Mouse (Mus musculus) kidney, embryonic 14.5 days (tissue): Measurements from ENCODE around the gene Mocs3. TPM values are rescaled to one million over a fixed set of nuclear protein-coding genes. Genes with fewer than 3 reads are reported as not detected.

Experiments used
- ATAC-seq: fragments of 200-750 bp; cut with Nextera tagmentation; 2 replicates; pipeline ENCODE4 v1.8.0; 2017; ENCODE audit warnings: moderate number of reproducible peaks, mild to moderate bottlenecking, moderate TSS enrichment, moderate library complexity; ENCODE audit not compliant: low FRiP score, low TSS enrichment
- H3K27ac ChIP-seq: fragments of 300-500 bp; sonication (generic); 2 replicates; pipeline ENCODE4 v1.5.1; 2014; ENCODE audit warnings: low read depth, mild to moderate bottlenecking, low read length, moderate library complexity, mixed read lengths
- H3K27me3 ChIP-seq: fragments of 300-500 bp; sonication (generic); 2 replicates; pipeline ENCODE4 v1.6.1; 2014; ENCODE audit warnings: mild to moderate bottlenecking, low read length; ENCODE audit not compliant: control insufficient read depth, insufficient read depth
- H3K36me3 ChIP-seq: fragments of 300-500 bp; sonication (generic); 2 replicates; pipeline ENCODE4 v1.6.1; 2014; ENCODE audit warnings: low read length, mixed read lengths; ENCODE audit not compliant: control insufficient read depth, insufficient read depth
- H3K4me1 ChIP-seq: fragments of 300-500 bp; sonication (generic); 2 replicates; pipeline ENCODE4 v1.6.1; 2014; ENCODE audit warnings: low read length, mixed read lengths; ENCODE audit not compliant: control insufficient read depth, insufficient read depth
- H3K4me2 ChIP-seq: fragments of 300-500 bp; sonication (generic); replicated peaks from 2 replicates; pipeline ENCODE4 v1.6.1; 2014; ENCODE audit warnings: low read depth, mild to moderate bottlenecking, low read length
- H3K4me3 ChIP-seq: fragments of 300-500 bp; sonication (generic); 2 replicates; pipeline ENCODE4 v1.5.1; 2014; ENCODE audit warnings: mild to moderate bottlenecking, low read length
- H3K9ac ChIP-seq: fragments of 300-500 bp; sonication (generic); 2 replicates; pipeline ENCODE4 v1.6.1; 2014; ENCODE audit warnings: low read depth, mild to moderate bottlenecking, low read length, moderate library complexity
- H3K9me3 ChIP-seq: fragments of 300-500 bp; sonication (generic); 2 replicates; pipeline ENCODE4 v1.6.1; 2016; ENCODE audit warnings: low read length; ENCODE audit not compliant: control insufficient read depth
- WGBS: fragments of 180-500 bp; shearing (Covaris S2); extraction: QIAGEN DNeasy Blood & Tissue Kit; methylation state at CpG from one replicate; pipeline ENCODE4 v1.1.7; 2014; 5-methylcytosine and 5-hydroxymethylcytosine counted together
- polyA plus RNA-seq: library from polyadenylated mRNA; unstranded; fragments of >200 nt; fragmentation: Nextera tagmentation; extraction: Ambion mirVana; gene quantifications from 2 replicates; pipeline ENCODE4 v1.2.1, GENCODE M21; 2014

Mocs3 gene
- polyA plus RNA-seq, 1 experiment from 2014 or later = 10.1 TPM

DNA sequence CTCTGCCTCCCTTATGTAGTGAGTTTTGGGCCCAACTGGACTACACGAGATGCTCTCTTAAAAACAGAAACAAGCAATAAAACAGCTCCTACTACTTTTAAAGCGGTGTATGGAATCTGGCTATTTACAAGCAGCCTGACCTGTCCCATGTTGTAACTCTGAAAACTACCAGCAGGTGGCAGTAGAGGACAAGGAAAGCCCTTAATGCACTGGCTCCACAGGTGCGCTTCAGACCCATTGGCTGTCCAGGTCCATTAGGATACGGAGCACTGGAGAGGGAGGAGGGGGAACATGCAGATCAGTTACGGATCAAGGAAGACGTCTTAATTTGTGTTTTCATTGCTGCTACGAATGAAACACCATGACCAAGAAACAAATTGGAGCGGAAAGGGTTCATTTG is 19.8 kb downstream of the Mocs3 start:
- Histone ChIP-seq H3K4me2 (no peak overlapping the region), H3K36me3 (no peaks in the 10 kb centered on the region), H3K27ac (no peak overlapping the region), H3K27me3 (no peaks in the 10 kb centered on the region), H3K9me3 (no peaks in the 10 kb centered on the region), H3K4me1 (no peaks in the 10 kb centered on the region), H3K9ac (no peak overlapping the region), H3K4me3 (no peak overlapping the region)
- ATAC-seq = 0 out of 2 replicates have a peak, but pooled peaks have one; percentile 30
- 16% methylated on average over 8 of the region's 8 CpGs for WGBS

DNA sequence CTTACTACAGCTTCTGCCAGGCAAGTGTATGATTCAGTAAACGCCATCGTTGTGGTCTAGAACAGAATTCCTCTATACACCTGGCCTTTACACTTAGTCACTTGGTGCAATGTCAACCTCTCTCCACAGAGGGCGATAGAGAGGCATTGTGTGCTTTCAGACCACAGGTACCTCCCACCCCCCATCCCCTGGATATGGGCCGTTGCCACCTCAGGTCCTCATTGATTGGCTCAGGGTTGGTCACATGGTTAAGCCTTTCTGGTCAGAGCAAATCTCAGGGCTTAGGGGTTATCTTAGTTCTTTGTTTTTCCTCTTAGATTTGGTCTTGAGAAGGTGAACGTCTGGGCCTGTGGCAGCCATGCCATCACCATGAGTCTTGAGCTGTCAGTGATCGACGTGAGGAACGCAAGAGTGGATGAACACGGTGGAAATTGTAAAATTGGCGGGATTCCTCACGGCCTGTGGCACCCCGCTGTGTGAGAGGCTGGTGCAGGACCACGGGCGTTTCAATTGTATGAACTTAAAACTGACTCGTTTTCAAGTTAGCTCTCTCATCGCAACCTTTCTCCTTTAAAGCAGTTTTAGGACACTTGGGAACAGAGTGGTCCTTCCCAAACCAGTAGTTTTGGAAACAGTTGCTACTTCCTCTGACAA is 22.3 kb downstream of the Mocs3 start:
- Histone ChIP-seq H3K27me3 (no peaks in the 10 kb centered on the region), H3K9ac (no peak overlapping the region), H3K27ac (no peak overlapping the region), H3K9me3 (no peaks in the 10 kb centered on the region), H3K4me3 (peak overlapping the region; percentile 9; the same call in 1 of the 2 replicates), H3K4me2 (peak overlapping the region; percentile 23; the same call in 1 of the 2 replicates), H3K36me3 (no peaks in the 10 kb centered on the region), H3K4me1 (no peaks in the 10 kb centered on the region)
- 0 out of 2 replicates have a peak, but pooled peaks have one; percentile 47 for ATAC-seq
- WGBS = 10% methylated on average over 16 of the region's 16 CpGs

DNA sequence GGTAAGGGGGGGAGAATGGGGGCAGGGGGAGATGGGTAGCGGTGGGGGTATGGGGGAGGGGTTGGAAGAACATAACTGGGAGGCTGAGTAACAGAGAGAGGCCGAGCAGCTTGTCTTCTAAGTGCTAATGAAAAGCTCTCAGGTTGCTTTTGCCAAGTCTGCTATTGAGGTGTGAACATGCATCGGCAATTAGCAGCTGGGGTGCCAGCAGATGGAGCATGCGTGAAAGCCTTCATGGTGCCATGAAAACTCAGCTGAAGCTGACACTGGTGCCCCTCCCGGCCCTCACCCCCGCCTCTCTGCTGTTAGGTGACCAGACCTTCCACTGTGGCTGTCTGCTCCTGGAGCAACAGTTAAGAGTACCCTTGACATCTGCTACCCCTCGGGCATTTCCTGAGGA is 23.4 kb downstream of the Mocs3 start:
- no peaks in the 10 kb centered on the region for H3K36me3 ChIP-seq
- no peak overlapping the region for H3K4me3 ChIP-seq
- no peaks in the 10 kb centered on the region for H3K4me1 ChIP-seq
- no peak for ATAC-seq
- no peaks in the 10 kb centered on the region for H3K27me3 ChIP-seq
- no peak overlapping the region for H3K27ac ChIP-seq
- 34% methylated on average over 7 of the region's 7 CpGs for WGBS
- H3K9ac ChIP-seq = no peak overlapping the region
- H3K9me3 ChIP-seq = no peaks in the 10 kb centered on the region
- no peak overlapping the region for H3K4me2 ChIP-seq

DNA sequence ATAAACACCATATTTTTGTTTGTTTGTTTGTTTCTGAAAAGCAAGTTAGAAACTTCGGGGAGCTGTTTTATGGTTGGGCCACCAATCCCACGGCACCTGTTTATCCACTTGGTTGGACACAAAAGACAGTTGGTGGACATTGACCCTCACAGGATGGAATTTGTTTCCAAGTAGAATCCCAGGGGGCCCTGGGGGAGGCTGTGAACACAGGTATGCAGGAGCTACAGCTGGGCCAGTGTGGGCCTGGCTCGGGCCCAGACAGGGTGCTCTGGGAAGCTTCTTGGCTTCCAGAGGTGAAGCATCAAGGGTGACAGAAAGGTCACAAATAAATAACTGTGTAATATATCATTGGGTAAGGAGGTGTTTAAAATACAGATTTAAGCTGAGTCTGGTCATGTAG is 26.1 kb downstream of the Mocs3 start:
- Histone ChIP-seq H3K4me3 (no peak overlapping the region), H3K4me1 (no peaks in the 10 kb centered on the region), H3K9me3 (no peaks in the 10 kb centered on the region), H3K36me3 (no peaks in the 10 kb centered on the region), H3K4me2 (no peak overlapping the region), H3K27me3 (no peaks in the 10 kb centered on the region), H3K9ac (no peak overlapping the region), H3K27ac (no peak overlapping the region)
- ATAC-seq = no peak
- WGBS = 65% methylated on average over 3 of the region's 3 CpGs

DNA sequence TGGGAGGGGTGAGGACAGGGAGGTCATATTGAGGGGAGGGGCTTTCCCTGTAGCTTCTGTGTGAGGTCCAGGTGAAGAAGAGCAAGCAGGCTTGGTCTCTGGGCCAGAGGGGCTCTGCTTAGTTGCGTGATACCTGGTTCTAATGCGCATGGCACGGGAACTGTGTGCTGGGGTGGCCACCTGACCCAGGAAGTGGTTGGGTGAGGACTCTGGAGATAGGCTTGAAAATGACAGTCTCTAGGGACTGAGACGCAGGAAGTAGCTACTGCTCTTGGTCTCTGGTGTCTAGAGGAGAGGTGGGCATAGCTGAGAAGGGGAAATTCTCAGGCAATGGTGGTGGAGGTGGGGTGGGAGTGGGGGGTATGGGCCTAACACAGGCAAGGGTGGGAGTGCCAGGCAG is 26.8 kb downstream of the Mocs3 start:
- H3K4me3 ChIP-seq = no peak overlapping the region
- no peaks in the 10 kb centered on the region for H3K27me3 ChIP-seq
- WGBS = 92% methylated on average over 4 of the region's 4 CpGs
- no peak overlapping the region for H3K27ac ChIP-seq
- no peaks in the 10 kb centered on the region for H3K36me3 ChIP-seq
- H3K4me2 ChIP-seq = no peak overlapping the region
- H3K9me3 ChIP-seq = no peaks in the 10 kb centered on the region
- ATAC-seq = no peak
- H3K9ac ChIP-seq = no peak overlapping the region
- H3K4me1 ChIP-seq = no peaks in the 10 kb centered on the region

DNA sequence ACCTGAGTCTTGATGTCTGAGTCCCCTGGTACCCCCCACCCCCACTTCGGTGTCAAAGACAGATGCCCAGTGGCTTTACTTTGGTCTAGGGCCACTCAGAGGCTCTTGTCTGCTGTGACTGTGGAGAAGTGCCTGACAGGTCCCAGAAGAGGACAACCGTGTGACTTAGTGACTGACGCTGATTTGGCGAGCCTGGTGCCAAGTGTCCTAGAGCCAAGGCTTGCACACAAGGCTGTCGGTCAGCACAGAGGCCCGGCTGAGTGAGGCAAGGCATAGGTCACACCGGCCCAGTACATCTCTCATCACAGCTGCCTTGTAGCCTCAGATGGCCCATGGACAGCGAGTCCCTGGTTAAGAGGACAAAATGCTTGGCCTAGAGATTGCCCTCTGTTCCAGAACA is 28.6 kb downstream of the Mocs3 start:
- H3K4me3 ChIP-seq = no peak overlapping the region
- H3K36me3 ChIP-seq = no peaks in the 10 kb centered on the region
- ATAC-seq = no peak
- no peaks in the 10 kb centered on the region for H3K9me3 ChIP-seq
- no peak overlapping the region for H3K4me2 ChIP-seq
- H3K27ac ChIP-seq = no peak overlapping the region
- no peaks in the 10 kb centered on the region; the same call in 1 of the 2 replicates for H3K27me3 ChIP-seq
- H3K9ac ChIP-seq = no peak overlapping the region
- H3K4me1 ChIP-seq = no peaks in the 10 kb centered on the region
- WGBS = 92% methylated on average over 8 of the region's 8 CpGs

DNA sequence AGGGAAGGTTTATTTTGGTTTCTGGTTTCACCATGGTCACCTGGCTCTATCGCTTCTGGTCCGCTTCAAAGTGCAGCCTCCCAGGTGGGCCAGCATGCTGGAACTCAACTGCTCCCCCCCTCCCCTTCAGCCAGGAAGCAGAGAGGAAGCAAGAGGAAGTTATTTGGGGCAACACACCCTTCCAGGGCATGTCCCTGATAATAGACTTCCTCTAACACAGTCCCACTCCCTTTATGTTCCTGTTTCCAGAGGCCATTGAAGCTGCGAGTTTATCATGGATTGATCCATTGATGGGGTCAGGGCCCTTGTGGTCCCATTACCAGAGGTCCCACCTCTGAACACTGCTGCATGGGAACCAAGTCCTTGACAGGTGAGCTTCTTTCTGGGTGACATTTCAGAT is 29.7 kb downstream of the Mocs3 start:
- ATAC-seq = no peak
- Histone ChIP-seq H3K9ac (no peak overlapping the region), H3K4me3 (no peak overlapping the region), H3K36me3 (no peaks in the 10 kb centered on the region), H3K9me3 (no peaks in the 10 kb centered on the region), H3K4me2 (no peak overlapping the region), H3K4me1 (no peaks in the 10 kb centered on the region), H3K27ac (no peak overlapping the region), H3K27me3 (no peaks in the 10 kb centered on the region; the same call in 1 of the 2 replicates)
- WGBS = 77% methylated on average over 3 of the region's 3 CpGs

DNA sequence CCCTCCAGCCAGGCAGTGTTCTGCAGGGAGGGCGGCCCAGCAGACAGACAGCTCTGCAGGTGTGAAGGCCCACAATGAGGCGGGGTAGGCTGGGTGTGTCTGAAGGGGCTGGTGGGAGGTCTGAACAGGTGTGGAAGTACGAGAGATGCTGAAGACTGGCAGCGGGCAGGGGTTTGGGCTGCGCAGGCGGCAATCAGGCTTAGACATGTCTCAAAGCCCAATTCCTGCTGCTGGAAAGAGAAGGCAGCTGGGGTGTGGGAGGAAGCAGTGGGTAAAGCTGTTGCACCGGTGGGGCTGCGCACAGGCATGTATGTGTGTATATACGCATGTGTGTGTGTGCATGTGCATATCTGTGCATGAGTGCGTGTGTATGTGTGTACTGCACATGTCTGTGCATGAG is 30.5 kb downstream of the Mocs3 start:
- ATAC-seq = no peak
- H3K9me3 ChIP-seq = no peaks in the 10 kb centered on the region
- no peaks in the 10 kb centered on the region for H3K36me3 ChIP-seq
- no peak overlapping the region for H3K4me2 ChIP-seq
- no peak overlapping the region for H3K4me3 ChIP-seq
- no peak overlapping the region for H3K27ac ChIP-seq
- no peaks in the 10 kb centered on the region for H3K4me1 ChIP-seq
- WGBS = 94% methylated on average over 10 of the region's 10 CpGs
- no peaks in the 10 kb centered on the region; the same call in 1 of the 2 replicates for H3K27me3 ChIP-seq
- H3K9ac ChIP-seq = no peak overlapping the region

DNA sequence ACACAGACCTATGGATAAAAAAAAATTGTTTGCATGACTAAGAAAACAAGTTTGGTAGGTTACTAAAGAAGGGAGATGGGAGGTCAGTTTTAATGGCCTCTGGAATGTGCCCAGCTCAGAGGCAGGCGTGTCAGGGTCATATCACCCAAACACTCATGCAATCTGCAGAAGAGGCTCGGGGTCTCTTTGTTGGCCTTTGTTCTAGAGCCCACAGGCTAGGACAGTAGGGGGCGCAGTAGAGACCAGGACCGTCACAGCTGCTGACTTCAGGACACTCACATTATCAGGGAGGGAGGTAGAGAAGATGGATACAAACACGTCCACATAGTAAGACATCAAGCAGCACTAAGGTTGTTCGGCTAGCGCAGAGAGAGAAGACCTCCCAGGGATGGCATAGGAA is 37.6 kb downstream of the Mocs3 start:
- Histone ChIP-seq H3K4me3 (no peak overlapping the region), H3K36me3 (no peaks in the 10 kb centered on the region), H3K27me3 (no peaks in the 10 kb centered on the region), H3K4me2 (peak overlapping the region; percentile 1; the same call in 1 of the 2 replicates), H3K4me1 (no peaks in the 10 kb centered on the region), H3K9ac (no peak overlapping the region), H3K27ac (no peak overlapping the region), H3K9me3 (peaks cover 3% of the 10 kb centered on the region; the same call in 1 of the 2 replicates)
- 33% methylated on average over 7 of the region's 7 CpGs for WGBS
- no peak for ATAC-seq
